Comparison of ENCODE assay signal across 13 mouse cellular contexts in genomic region chr1:133959521-133959920, GRCm38 (mm10). TPM values are rescaled to one million over a fixed set of nuclear protein-coding genes. Genes with fewer than 3 reads are reported as not detected.
DNase-seq lines count a peak whose midpoint lies in the region; ATAC-seq and TF ChIP-seq lines count a peak whose summit lies in the region.
"Had no signal": no experiment of that assay in that cellular context is flagged by ENCODE, and none has a peak within 500 bp of the region (broad histone marks: within the 10 kb centered on the region; RNA-seq: fewer than 3 reads in every experiment).

No protein-coding gene starts in this region.

- no peaks in the 10 kb centered on the region for H3K79me2 ChIP-seq in heart, adult 2 months (replicated peaks; ENCODE audit: control insufficient read depth, insufficient read depth, low read length)

- 64% methylated on average over 5 of the region's 5 CpGs for WGBS in heart, adult 2 months
- 82% methylated on average over 5 of the region's 5 CpGs for WGBS in heart, embryonic 12.5 days
- WGBS in stomach, embryonic 15.5 days: 60% methylated on average over 5 of the region's 5 CpGs

- no peaks in the 10 kb centered on the region for H3K9me3 ChIP-seq in heart, embryonic 12.5 days (replicated peaks)
- no peaks in the 10 kb centered on the region for H3K9me3 ChIP-seq in stomach, embryonic 15.5 days
- H3K9me3 ChIP-seq: embryonic facial prominence, embryonic 15.5 days had no signal

- H3K27me3 ChIP-seq in heart, adult 2 months (ENCODE audit: control insufficient read depth, insufficient read depth, low read length): no peaks in the 10 kb centered on the region
- no peaks in the 10 kb centered on the region for H3K27me3 ChIP-seq in heart, embryonic 12.5 days (replicated peaks)
- H3K27me3 ChIP-seq in stomach, embryonic 15.5 days (replicated peaks): no peaks in the 10 kb centered on the region
- H3K27me3 ChIP-seq: embryonic facial prominence, embryonic 15.5 days had no signal

- no peak overlapping the region for H3K4me3 ChIP-seq in heart, adult 2 months
- no peak overlapping the region for H3K4me3 ChIP-seq in heart, embryonic 12.5 days
- no peak overlapping the region for H3K4me3 ChIP-seq in stomach, embryonic 15.5 days (replicated peaks)
- H3K4me3 ChIP-seq: embryonic facial prominence, embryonic 15.5 days had no signal

- ATAC-seq in heart, embryonic 12.5 days (ENCODE audit: insufficient number of reproducible peaks, low FRiP score): no peak
- peak; percentile 48; the same call in 1 of the 2 replicates for ATAC-seq in stomach, embryonic 15.5 days (ENCODE audit: insufficient read depth, low FRiP score, low read depth)
- ATAC-seq in erythroblast, adult 5-6 weeks (replicated peaks; ENCODE audit: low FRiP score, poor library complexity, severe bottlenecking): no peak
- ATAC-seq: midbrain, embryonic 16.5 days had no signal

- TF ChIP-seq POLR2A in heart, adult 2 months (IDR thresholded peaks at IDR 0.05; ENCODE audit: insufficient read depth, low read depth, low read length): 0 out of 2 replicates have a peak, but pooled peaks have one; percentile 16

- intact Hi-C loops in heart, adult 2 months (cut with DNase I): no loop called here

- peaks cover 10% of the 10 kb centered on the region for H3K4me1 ChIP-seq in heart, adult 2 months (ENCODE audit: control insufficient read depth, insufficient read depth, low read length)
- peaks cover 26% of the 10 kb centered on the region for H3K4me1 ChIP-seq in heart, embryonic 12.5 days (replicated peaks)
- H3K4me1 ChIP-seq in stomach, embryonic 15.5 days: peaks cover 17% of the 10 kb centered on the region

- peak overlapping the region; percentile 44 for H3K27ac ChIP-seq in heart, adult 2 months
- no peak overlapping the region for H3K27ac ChIP-seq in heart, embryonic 12.5 days (ENCODE audit: poor library complexity, severe bottlenecking)
- peak overlapping the region; percentile 67 for H3K27ac ChIP-seq in stomach, embryonic 15.5 days
- H3K27ac ChIP-seq: embryonic facial prominence, embryonic 15.5 days; liver, embryonic 14.5 days had no signal

- DNase-seq in heart, adult 2 months: peak; percentile 68 to 82
- DNase-seq in heart, adult 9 months (ENCODE audit: low spot score in 2 of 2): peak; percentile 82 to 84
- peak; percentile 48 to 63 for DNase-seq in kidney, postnatal 25 days
- DNase-seq in layer of hippocampus, adult 11-12 months (ENCODE audit: low spot score): no peak
- DNase-seq in liver: no peak
- DNase-seq: cerebellum, adult 18-20 months had no signal

- no peaks in the 10 kb centered on the region for H3K36me3 ChIP-seq in heart, adult 2 months (ENCODE audit: control insufficient read depth, insufficient read depth, low read length)
- H3K36me3 ChIP-seq in heart, embryonic 12.5 days: no peaks in the 10 kb centered on the region
- H3K36me3 ChIP-seq in stomach, embryonic 15.5 days: no peaks in the 10 kb centered on the region
- H3K36me3 ChIP-seq: embryonic facial prominence, embryonic 15.5 days had no signal

- H3K9ac ChIP-seq in heart, adult 2 months (ENCODE audit: low read depth, low read length): no peak overlapping the region
- H3K9ac ChIP-seq in heart, embryonic 12.5 days: no peak overlapping the region
- H3K9ac ChIP-seq in stomach, embryonic 15.5 days: no peak overlapping the region
- H3K9ac ChIP-seq: embryonic facial prominence, embryonic 15.5 days; liver, embryonic 14.5 days had no signal

- 0 out of 2 replicates have a peak, but pooled peaks have one; percentile 53 for TF ChIP-seq EP300 in heart, adult 2 months (IDR thresholded peaks at IDR 0.05; ENCODE audit: insufficient read depth, low read depth, low read length)

- no peak for TF ChIP-seq CTCF in heart, adult 2 months (IDR thresholded peaks at IDR 0.05)

- H3K4me2 ChIP-seq in heart, embryonic 12.5 days: no peak overlapping the region
- H3K4me2 ChIP-seq in stomach, embryonic 15.5 days: no peak overlapping the region
- H3K4me2 ChIP-seq: embryonic facial prominence, embryonic 15.5 days had no signal

RNA-seq across cellular contexts. Expression of gene Prelp, which starts 38.3 kb away (rescaled TPM):
- 10 to 100 TPM; 29.0 to 34.4 TPM for total RNA-seq in heart, adult 2 months (2021)
- polyA plus RNA-seq in heart, adult 2 months (2012; rRNA removed): 52.1 and 58.5 TPM in 2 replicates
- 2.5 and 2.7 TPM in 2 replicates for polyA plus RNA-seq in heart, embryonic 12.5 days (2016; fragmentation: Nextera tagmentation; extraction: Ambion mirVana)
- 2.2 and 2.4 TPM in 2 replicates for polyA plus RNA-seq in stomach, embryonic 15.5 days (2015; fragmentation: Nextera tagmentation; extraction: Ambion mirVana)
- 6.7 TPM in 1 of 2 replicates, not detected in the other for total RNA-seq in erythroblast, adult 5-6 weeks (2015; ENCODE audit: low replicate concordance)
- not detected in 2 replicates for total RNA-seq in erythroblast, adult 5-6 weeks (2017; ENCODE audit: low replicate concordance)
- total RNA-seq: CH12.LX had no signal

RNA-seq across cellular contexts. Expression of gene Optc, which starts 51.7 kb away (rescaled TPM):
- total RNA-seq in heart, adult 2 months (2021): under 1 TPM; 0.34 to 0.36 TPM
- 1.00 and 2.4 TPM in 2 replicates for polyA plus RNA-seq in heart, adult 2 months (2012; rRNA removed)
- 0.22 and 0.66 TPM in 2 replicates for polyA plus RNA-seq in heart, embryonic 12.5 days (2016; fragmentation: Nextera tagmentation; extraction: Ambion mirVana)
- 1.7 and 1.8 TPM in 2 replicates for polyA plus RNA-seq in stomach, embryonic 15.5 days (2015; fragmentation: Nextera tagmentation; extraction: Ambion mirVana)
- total RNA-seq in erythroblast, adult 5-6 weeks (2015; ENCODE audit: low replicate concordance): not detected in 2 replicates
- total RNA-seq in erythroblast, adult 5-6 weeks (2017; ENCODE audit: low replicate concordance): not detected in 2 replicates
- total RNA-seq: CH12.LX had no signal

Comparison
In these comparisons a context has a peak if more than half of its experiments do, and no peak if none do; other contexts are left out.
1. RNA of gene Prelp, which starts 38.3 kb away (polyA plus RNA-seq): 52.1 to 58.5 TPM in heart, adult 2 months; 2.5 to 2.7 TPM in heart, embryonic 12.5 days and 2.2 to 2.4 TPM in stomach, embryonic 15.5 days; every median in the first group is over 10 times any median in the second.
2. DNase-seq: peak in heart, adult 2 months (2 of 2), heart, adult 9 months (2 of 2) and kidney, postnatal 25 days (2 of 2); none in layer of hippocampus, adult 11-12 months (single experiment) and liver (single experiment).